Mouse (Mus musculus) embryonic facial prominence, embryonic 11.5 days (tissue): ENCODE measurements at regions not wholly inside any gene's neighbourhood (a gene's known extent, or its start where the extent isn't known, plus 50 kb on each side); places are given as distances from the start of the nearest gene placed in this dataset.
"Not testable (repeated sequence)": the region's sequence is repeated elsewhere in the genome, so short reads cannot be mapped to it uniquely, and the experiment has no call there.

Source experiments
- ATAC-seq: fragments of 200-750 bp; cut with Nextera tagmentation; replicated peaks from 2 replicates; pipeline ENCODE4 v1.8.0; 2017; ENCODE audit warnings: low read depth; ENCODE audit not compliant: insufficient number of reproducible peaks, low FRiP score, low TSS enrichment
- DNase-seq: peaks from one replicate; pipeline ENCODE4 v3.0.0-alpha.2; 2015; ENCODE audit warnings: low spot score
- H3K27ac ChIP-seq: fragments of 300-500 bp; sonication (generic); replicated peaks from 2 replicates; pipeline ENCODE4 v1.5.1; 2014; ENCODE audit warnings: mild to moderate bottlenecking, low read depth, low read length, control low read depth
- H3K27me3 ChIP-seq: fragments of 300-500 bp; sonication (generic); 2 replicates; pipeline ENCODE4 v1.6.1; 2014; ENCODE audit warnings: mild to moderate bottlenecking, low read length, moderate library complexity, mixed read lengths; ENCODE audit not compliant: control insufficient read depth, insufficient read depth
- H3K36me3 ChIP-seq: fragments of 300-500 bp; sonication (generic); replicated peaks from 2 replicates; pipeline ENCODE4 v1.6.1; 2014; ENCODE audit warnings: low read depth, mild to moderate bottlenecking, low read length, moderate library complexity, mixed read lengths; ENCODE audit not compliant: control insufficient read depth, insufficient read depth
- H3K4me1 ChIP-seq: fragments of 300-500 bp; sonication (generic); 2 replicates; pipeline ENCODE4 v1.6.1; 2014; ENCODE audit warnings: low read length, mixed read lengths; ENCODE audit not compliant: control insufficient read depth, insufficient read depth
- H3K4me2 ChIP-seq: fragments of 300-500 bp; sonication (generic); 2 replicates; pipeline ENCODE4 v1.6.1; 2014; ENCODE audit warnings: low read depth, mild to moderate bottlenecking, control low read depth, low read length, moderate library complexity
- H3K4me3 ChIP-seq: fragments of 300-500 bp; sonication (generic); 2 replicates; pipeline ENCODE4 v1.5.1; 2014; ENCODE audit warnings: low read depth, low read length, control low read depth
- H3K9ac ChIP-seq: fragments of 300-500 bp; sonication (generic); replicated peaks from 2 replicates; pipeline ENCODE4 v1.6.1; 2014; ENCODE audit warnings: mild to moderate bottlenecking, control low read depth, low read length
- H3K9me3 ChIP-seq: fragments of 300-500 bp; sonication (generic); replicated peaks from 2 replicates; pipeline ENCODE4 v1.6.1; 2016; ENCODE audit warnings: mild to moderate bottlenecking, low read length, inconsistent platforms, mixed read lengths; ENCODE audit not compliant: control insufficient read depth
- WGBS: fragments of 180-500 bp; shearing (Covaris S2); extraction: QIAGEN DNeasy Blood & Tissue Kit; methylation state at CpG from one replicate; pipeline ENCODE4 v1.1.7; 2014; 5-methylcytosine and 5-hydroxymethylcytosine counted together

- H3K9me3 ChIP-seq = no peaks in the 10 kb centered on the region
- H3K4me2 ChIP-seq = no peak overlapping the region
- DNase-seq (no peak), ATAC-seq (no peak)
- no peaks in the 10 kb centered on the region for H3K36me3 ChIP-seq
- no peaks in the 10 kb centered on the region for H3K4me1 ChIP-seq
- no peak overlapping the region for H3K9ac ChIP-seq
- H3K4me3 ChIP-seq = no peak overlapping the region
- H3K27ac ChIP-seq = no peak overlapping the region
- WGBS = 79% methylated on average over 2 of the region's 2 CpGs
- no peaks in the 10 kb centered on the region for H3K27me3 ChIP-seq
These were observed 343.3 kb downstream of the Gm8797 start for GRCm38 (mm10) chr3:6093931-6094330.

GRCm38 (mm10) chr3:6094410-6094809, 343.8 kb downstream of the Gm8797 start:
- H3K27me3 ChIP-seq, ATAC-seq, H3K27ac ChIP-seq, H3K4me3 ChIP-seq, H3K9ac ChIP-seq, H3K36me3 ChIP-seq, DNase-seq, H3K4me2 ChIP-seq, H3K4me1 ChIP-seq, H3K9me3 ChIP-seq: not testable (repeated sequence)

- ATAC-seq (no peak), DNase-seq (no peak)
- Histone ChIP-seq H3K4me3 (no peak overlapping the region), H3K9me3 (no peaks in the 10 kb centered on the region), H3K4me1 (no peaks in the 10 kb centered on the region), H3K9ac (no peak overlapping the region), H3K27ac (no peak overlapping the region), H3K27me3 (no peaks in the 10 kb centered on the region), H3K4me2 (no peak overlapping the region), H3K36me3 (no peaks in the 10 kb centered on the region)
- WGBS = 74% methylated on average over 4 of the region's 4 CpGs
These were observed 350.3 kb downstream of the Gm8797 start for GRCm38 (mm10) chr3:6100863-6101262.

DNA sequence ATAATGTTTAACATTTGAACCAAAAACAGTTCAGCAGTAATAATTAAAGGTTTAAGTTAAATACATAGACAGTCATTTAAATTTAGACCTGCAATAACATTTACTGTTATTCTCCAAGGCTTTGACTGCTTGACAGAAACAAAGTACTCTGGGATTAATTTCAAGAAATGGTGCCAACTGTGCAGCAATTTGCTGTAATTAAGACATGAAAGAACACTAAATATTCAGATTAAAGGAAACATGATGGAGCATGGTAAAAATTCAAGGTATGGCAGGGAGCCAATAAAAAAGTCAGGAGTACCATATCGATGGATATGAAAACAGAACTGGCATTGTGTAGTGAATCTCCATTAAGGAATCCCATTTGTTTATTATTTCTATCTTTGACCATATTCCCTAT, 352.3 kb downstream of the Gm8797 start:
- H3K9me3 ChIP-seq = no peaks in the 10 kb centered on the region
- H3K4me2 ChIP-seq = no peak overlapping the region
- H3K4me3 ChIP-seq = no peak overlapping the region
- no peaks in the 10 kb centered on the region for H3K36me3 ChIP-seq
- ATAC-seq = no peak
- H3K9ac ChIP-seq = no peak overlapping the region
- 73% methylated on average over 1 of the region's 1 CpGs for WGBS
- no peaks in the 10 kb centered on the region for H3K4me1 ChIP-seq
- H3K27me3 ChIP-seq = no peaks in the 10 kb centered on the region
- DNase-seq = no peak
- H3K27ac ChIP-seq = no peak overlapping the region

DNA sequence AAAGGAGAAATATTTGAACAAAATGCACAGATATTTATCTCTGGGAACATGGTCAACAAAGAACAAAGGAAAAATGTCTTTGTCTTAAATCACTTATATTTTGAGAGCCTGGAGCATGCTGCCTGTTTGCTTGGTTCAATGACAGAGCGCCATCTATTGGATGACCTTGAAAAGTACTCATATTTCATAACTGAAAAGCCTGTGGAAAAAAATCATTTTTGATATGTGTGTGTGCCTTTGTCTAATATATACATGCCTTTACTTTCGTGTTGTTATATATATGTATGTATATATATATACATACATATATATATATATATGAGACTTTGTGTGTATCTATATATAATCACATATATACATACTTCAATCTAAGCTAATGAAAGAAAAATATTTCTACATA, 356.1 kb downstream of the Gm8797 start:
- H3K27me3 ChIP-seq = no peaks in the 10 kb centered on the region
- ATAC-seq = no peak
- no peaks in the 10 kb centered on the region for H3K9me3 ChIP-seq
- no peak overlapping the region for H3K4me3 ChIP-seq
- no peaks in the 10 kb centered on the region for H3K4me1 ChIP-seq
- DNase-seq = peak; percentile 81
- H3K36me3 ChIP-seq = no peaks in the 10 kb centered on the region
- 16% methylated on average over 2 of the region's 2 CpGs for WGBS
- H3K9ac ChIP-seq = no peak overlapping the region
- no peak overlapping the region for H3K27ac ChIP-seq
- no peak overlapping the region for H3K4me2 ChIP-seq

DNA sequence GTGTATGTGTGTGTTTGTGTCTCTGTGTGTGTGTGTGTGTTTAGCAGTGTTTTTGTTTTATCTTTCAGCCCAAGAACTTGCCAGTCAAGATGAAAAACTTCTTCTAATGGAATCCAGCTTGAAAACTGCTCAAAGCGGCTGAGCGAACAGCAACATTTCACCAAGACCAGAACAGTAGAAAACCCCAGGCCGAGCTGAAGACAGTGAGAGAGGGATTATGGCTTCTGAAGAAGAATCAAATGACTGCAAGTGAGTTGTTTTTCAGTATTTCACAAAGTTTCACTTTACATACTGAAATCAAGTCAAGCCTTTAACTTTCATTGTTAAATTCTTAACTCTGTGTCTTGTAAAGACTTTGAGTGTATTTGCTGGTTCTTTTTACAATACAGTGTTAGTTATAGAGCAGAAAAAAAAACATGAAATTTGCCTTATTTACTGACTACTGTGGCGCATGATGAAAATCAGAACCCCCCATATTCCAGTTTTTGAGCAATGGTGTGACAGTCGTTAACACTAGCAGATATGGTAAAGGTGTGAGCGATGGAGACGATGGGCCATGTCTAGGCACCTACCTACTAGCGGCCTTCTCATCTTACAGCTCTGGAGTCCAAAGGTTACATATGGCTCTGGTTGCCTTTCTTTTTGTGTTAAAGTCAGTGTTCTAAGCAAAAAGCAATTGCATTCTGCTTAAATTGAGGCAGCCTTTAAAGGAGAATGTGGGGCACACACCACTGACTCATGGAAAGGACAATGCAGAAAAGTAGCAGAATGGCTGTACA, 357.0 kb downstream of the Gm8797 start:
- H3K36me3 ChIP-seq = no peaks in the 10 kb centered on the region
- H3K27ac ChIP-seq = peak overlapping the region; percentile 47; the same call in 1 of the 2 replicates
- ATAC-seq = no peak
- no peaks in the 10 kb centered on the region for H3K27me3 ChIP-seq
- no peak overlapping the region for H3K4me3 ChIP-seq
- peak; percentile 74 for DNase-seq
- no peak overlapping the region for H3K9ac ChIP-seq
- H3K9me3 ChIP-seq = no peaks in the 10 kb centered on the region
- H3K4me2 ChIP-seq = no peak overlapping the region
- 39% methylated on average over 8 of the region's 8 CpGs for WGBS
- H3K4me1 ChIP-seq = no peaks in the 10 kb centered on the region

DNA sequence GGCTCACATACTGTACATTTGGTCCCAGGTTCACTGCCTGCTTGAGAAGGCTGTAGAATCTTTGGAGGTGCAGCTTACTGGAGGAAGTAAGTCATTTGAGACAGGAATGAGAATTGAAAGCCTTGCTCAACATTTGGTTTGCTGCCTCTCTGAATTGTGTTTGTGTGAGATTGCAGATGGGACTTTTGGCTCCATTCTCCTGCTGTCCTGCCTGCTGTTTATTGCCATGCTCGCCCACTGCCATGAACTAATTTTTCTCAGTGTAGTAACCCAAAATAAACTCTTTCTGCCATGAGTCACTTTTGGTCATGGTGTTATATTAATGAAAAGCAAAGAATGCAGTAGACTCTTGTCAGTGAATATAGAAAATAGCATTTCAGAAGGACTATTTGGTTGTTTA, 368.1 kb downstream of the Gm8797 start:
- H3K9me3 ChIP-seq = no peaks in the 10 kb centered on the region
- H3K4me2 ChIP-seq = no peak overlapping the region
- H3K9ac ChIP-seq = no peak overlapping the region
- H3K4me3 ChIP-seq = no peak overlapping the region
- WGBS = 85% methylated on average over 1 of the region's 1 CpGs
- H3K27ac ChIP-seq = no peak overlapping the region
- no peak for DNase-seq
- no peaks in the 10 kb centered on the region for H3K4me1 ChIP-seq
- no peaks in the 10 kb centered on the region for H3K27me3 ChIP-seq
- H3K36me3 ChIP-seq = no peaks in the 10 kb centered on the region
- ATAC-seq = no peak

DNA sequence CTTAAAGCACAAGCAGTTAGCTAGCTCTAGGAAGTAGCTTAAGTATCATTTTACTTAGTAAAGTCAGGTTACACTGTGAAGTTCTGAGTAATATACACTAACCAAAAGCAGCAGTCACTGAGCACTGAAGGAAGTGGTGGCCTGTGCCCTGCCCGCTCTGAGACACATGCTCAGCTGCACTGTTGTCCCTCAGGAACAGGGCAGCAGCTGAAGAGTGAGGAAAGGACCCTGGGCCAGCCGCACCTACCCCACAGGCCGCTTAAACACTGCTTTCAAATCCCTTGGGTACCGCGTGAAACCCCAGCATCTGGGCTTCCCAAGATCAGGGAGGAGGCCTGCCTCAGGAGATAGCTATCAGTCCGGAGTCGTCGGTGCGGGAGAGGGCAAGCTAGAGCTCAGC, 385.1 kb downstream of the Gm8797 start:
- not testable (repeated sequence) for H3K27me3 ChIP-seq, H3K9me3 ChIP-seq

More for the DNA sequence above, 385.1 kb downstream of the Gm8797 start:
- not testable (repeated sequence) for H3K27ac ChIP-seq, H3K9ac ChIP-seq, H3K36me3 ChIP-seq, H3K4me1 ChIP-seq, DNase-seq, H3K4me2 ChIP-seq, H3K4me3 ChIP-seq
- WGBS = 64% methylated on average over 9 of the region's 9 CpGs
- peak; percentile 59; the same call in 1 of the 2 replicates for ATAC-seq
